Mouse (Mus musculus): Measurements from ENCODE around the gene Ear6. TPM values are rescaled to one million over a fixed set of nuclear protein-coding genes. Genes with fewer than 3 reads are reported as not detected.

Gene Ear6
- total and polyA plus RNA-seq, 3 experiments, result not detected

DNA sequence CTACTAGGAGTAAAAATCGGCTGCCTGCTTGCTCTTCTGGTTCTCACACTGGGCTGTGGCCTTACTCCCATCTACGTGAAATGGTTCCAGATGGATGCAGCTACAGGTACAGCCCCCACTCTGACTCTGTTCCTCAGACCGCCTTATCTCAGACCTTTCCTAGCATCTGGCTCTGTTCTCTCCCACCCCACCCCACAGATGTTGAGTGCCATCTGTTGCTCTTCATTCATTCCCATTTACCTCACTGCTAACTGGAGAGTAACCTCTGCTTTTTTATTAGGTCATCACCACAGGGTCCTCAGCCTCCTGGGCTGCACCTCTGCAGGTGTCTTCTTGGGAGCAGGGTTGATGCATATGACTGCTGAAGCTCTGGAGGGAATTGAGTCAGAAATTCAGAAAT, 40.3 kb downstream of the Ear6 start:
- Histone ChIP-seq H3K36me3 (replicated peaks in 1 of 2; ENCODE audit: control insufficient read depth in 1 of 2, insufficient read depth in 1 of 2, low read length in 1 of 2) (peaks cover 37 to 73% of the 10 kb centered on the region in 2 experiments), H3K9ac (ENCODE audit: insufficient read depth, low read depth) (no peak overlapping the region), H3K27ac (ENCODE audit: insufficient read depth, low read depth) (no peak overlapping the region), H3K4me3 (replicated peaks in 1 of 3; ENCODE audit: low read depth in 2 of 3, low read length in 2 of 3, poor library complexity in 1 of 3) (no peak overlapping the region), H3K27me3 (replicated peaks) (no peaks in the 10 kb centered on the region), H3K9me3 (replicated peaks; ENCODE audit: low read length) (no peaks in the 10 kb centered on the region), H3K4me2 (ENCODE audit: insufficient read depth, low read depth, poor library complexity, severe bottlenecking) (no peak overlapping the region), H3K4me1 (ENCODE audit: control insufficient read depth in 1 of 2, insufficient read depth in 2 of 2) (peaks cover 0 to 5% of the 10 kb centered on the region in 2 experiments; a peak in 1 of 4 replicates), H3K79me2 (replicated peaks; ENCODE audit: control insufficient read depth, extremely low read depth, insufficient read depth, poor library complexity, severe bottlenecking) (no peaks in the 10 kb centered on the region)
- in situ Hi-C loops (cut with MboI; ENCODE audit: low pct_ligation_motif_present, low pct_unique_long_range_greater_than_20kb, low sequenced_read_pairs), result no loop called here
- TF ChIP-seq MYC (IDR thresholded peaks at IDR 0.05; ENCODE audit: low read depth, low read length) (no peak), RCOR1 (conservative IDR thresholded peaks at IDR 0.05; ENCODE audit: low read depth, low read length) (no peak), NELFE (IDR thresholded peaks at IDR 0.05; ENCODE audit: low read depth, low read length) (no peak), SIN3A (IDR thresholded peaks at IDR 0.05; ENCODE audit: low read length) (no peak), KAT2A (IDR thresholded peaks at IDR 0.05; ENCODE audit: insufficient replicate concordance, low read length) (no peak), E2F4 (IDR thresholded peaks at IDR 0.05; ENCODE audit: insufficient replicate concordance, low read depth, low read length) (no peak), ZMIZ1 (IDR thresholded peaks at IDR 0.05; ENCODE audit: low read depth, low read length) (no peak)
- no peak for DNase-seq (ENCODE audit: extremely low read depth)
- dilution Hi-C loops (cut with MboI; ENCODE audit: extremely low pct_ligation_motif_present, extremely low pct_unique_long_range_greater_than_20kb, low sequenced_read_pairs), result no loop called here

DNA sequence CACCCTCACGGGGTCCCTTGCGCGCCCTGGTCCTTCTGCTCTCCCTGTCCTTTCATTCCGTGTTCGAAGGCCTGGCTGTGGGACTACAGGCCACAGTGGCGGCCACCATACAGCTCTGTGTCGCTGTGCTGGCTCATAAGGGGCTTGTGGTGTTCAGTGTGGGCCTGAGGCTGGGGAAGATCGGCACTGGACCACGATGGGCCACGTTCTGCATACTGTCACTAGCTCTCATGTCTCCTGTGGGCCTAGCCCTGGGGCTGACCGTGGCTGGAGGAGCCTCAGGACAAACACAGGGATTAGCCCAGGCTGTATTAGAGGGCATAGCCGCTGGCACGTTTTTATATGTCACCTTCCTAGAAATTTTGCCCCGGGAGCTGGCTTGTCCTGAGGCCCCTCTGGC, 41.6 kb downstream of the Ear6 start:
- Histone ChIP-seq H3K4me1 (ENCODE audit: control insufficient read depth in 1 of 2, insufficient read depth in 2 of 2) (no peaks in the 10 kb centered on the region; a peak in 1 of 4 replicates), H3K79me2 (replicated peaks; ENCODE audit: control insufficient read depth, extremely low read depth, insufficient read depth, poor library complexity, severe bottlenecking) (no peaks in the 10 kb centered on the region), H3K9ac (ENCODE audit: insufficient read depth, low read depth) (no peak overlapping the region), H3K4me3 (replicated peaks in 1 of 3; ENCODE audit: low read depth in 2 of 3, low read length in 2 of 3, poor library complexity in 1 of 3) (no peak overlapping the region), H3K9me3 (replicated peaks; ENCODE audit: low read length) (no peaks in the 10 kb centered on the region), H3K27ac (ENCODE audit: insufficient read depth, low read depth) (no peak overlapping the region), H3K27me3 (replicated peaks) (no peaks in the 10 kb centered on the region), H3K4me2 (ENCODE audit: insufficient read depth, low read depth, poor library complexity, severe bottlenecking) (no peak overlapping the region), H3K36me3 (replicated peaks in 1 of 2; ENCODE audit: control insufficient read depth in 1 of 2, insufficient read depth in 1 of 2, low read length in 1 of 2) (peaks cover 25 to 61% of the 10 kb centered on the region in 2 experiments)
- DNase-seq (ENCODE audit: extremely low read depth), result no peak
- TF ChIP-seq MEF2A (IDR thresholded peaks at IDR 0.05; ENCODE audit: borderline replicate concordance, low read depth, low read length), result no peak
- TF ChIP-seq POLR2A (IDR thresholded peaks at IDR 0.05; ENCODE audit: low read depth, low read length), result no peak
- TF ChIP-seq CHD1 (IDR thresholded peaks at IDR 0.05; ENCODE audit: low read depth, low read length), result no peak
- no peak for TF ChIP-seq MAX (IDR thresholded peaks at IDR 0.05; ENCODE audit: low read length)
- TF ChIP-seq MXI1 (IDR thresholded peaks at IDR 0.05; ENCODE audit: low read depth, low read length), result no peak
- TF ChIP-seq TCF12 (IDR thresholded peaks at IDR 0.05; ENCODE audit: low read depth, low read length), result no peak
- no peak for TF ChIP-seq NRF1 (IDR thresholded peaks at IDR 0.05; ENCODE audit: low read depth, low read length)
- TF ChIP-seq ZNF384 (IDR thresholded peaks at IDR 0.05; ENCODE audit: low read depth, low read length), result no peak
- TF ChIP-seq ELF1 (IDR thresholded peaks at IDR 0.05; ENCODE audit: low read depth, low read length), result no peak
- TF ChIP-seq E2F4 (IDR thresholded peaks at IDR 0.05; ENCODE audit: insufficient replicate concordance, low read depth, low read length), result no peak
- TF ChIP-seq MAZ (IDR thresholded peaks at IDR 0.05; ENCODE audit: low read depth, low read length), result no peak
- no peak for TF ChIP-seq RCOR1 (conservative IDR thresholded peaks at IDR 0.05; ENCODE audit: low read depth, low read length)
- TF ChIP-seq EP300 (IDR thresholded peaks at IDR 0.05; ENCODE audit: low read length), result no peak
- TF ChIP-seq USF1 (IDR thresholded peaks at IDR 0.05; ENCODE audit: low read depth, low read length), result no peak
- TF ChIP-seq CHD2 (IDR thresholded peaks at IDR 0.05; ENCODE audit: low read length), result no peak
- TF ChIP-seq ZKSCAN1 (IDR thresholded peaks at IDR 0.05; ENCODE audit: borderline replicate concordance, low read depth, low read length), result no peak
- no peak for TF ChIP-seq PAX5 (IDR thresholded peaks at IDR 0.05; ENCODE audit: low read length)
- TF ChIP-seq ETS1 (conservative IDR thresholded peaks at IDR 0.05; ENCODE audit: low read depth, low read length), result no peak
- in situ Hi-C loops (cut with MboI; ENCODE audit: low pct_ligation_motif_present, low pct_unique_long_range_greater_than_20kb, low sequenced_read_pairs) (no loop called here), dilution Hi-C loops (cut with MboI; ENCODE audit: extremely low pct_ligation_motif_present, extremely low pct_unique_long_range_greater_than_20kb, low sequenced_read_pairs) (no loop called here)

Measured in CH12.LX (cell line).